Mouse (Mus musculus) lung, embryonic 16.5 days (tissue): ENCODE results near the gene Gapvd1. TPM values are rescaled to one million over a fixed set of nuclear protein-coding genes. Genes with fewer than 3 reads are reported as not detected.
"Not testable (repeated sequence)": the region's sequence is repeated elsewhere in the genome, so short reads cannot be mapped to it uniquely, and the experiment has no call there.

Experiments used
- ATAC-seq: fragments of 200-750 bp; cut with Nextera tagmentation; 2 replicates; pipeline ENCODE4 v1.8.0; 2017; ENCODE audit warnings: low read depth, mild to moderate bottlenecking, moderate library complexity
- H3K27ac ChIP-seq: fragments of 300-500 bp; sonication (generic); 2 replicates; pipeline ENCODE4 v1.5.1; 2014; ENCODE audit warnings: mild to moderate bottlenecking, control low read depth, low read length
- H3K27me3 ChIP-seq: fragments of 300-500 bp; sonication (generic); 2 replicates; pipeline ENCODE4 v1.6.1; 2014; ENCODE audit warnings: low read depth, low read length, mixed read lengths; ENCODE audit not compliant: control insufficient read depth, insufficient read depth
- H3K36me3 ChIP-seq: fragments of 300-500 bp; sonication (generic); 2 replicates; pipeline ENCODE4 v1.6.1; 2014; ENCODE audit warnings: low read length; ENCODE audit not compliant: control insufficient read depth, insufficient read depth
- H3K4me1 ChIP-seq: fragments of 300-500 bp; sonication (generic); replicated peaks from 2 replicates; pipeline ENCODE4 v1.6.1; 2014; ENCODE audit warnings: low read length, mixed read lengths; ENCODE audit not compliant: control insufficient read depth, insufficient read depth
- H3K4me2 ChIP-seq: fragments of 300-500 bp; sonication (generic); 2 replicates; pipeline ENCODE4 v1.6.1; 2014; ENCODE audit warnings: low read depth, low read length, control low read depth
- H3K4me3 ChIP-seq: fragments of 300-500 bp; sonication (generic); 2 replicates; pipeline ENCODE4 v1.5.1; 2014; ENCODE audit warnings: mild to moderate bottlenecking, low read length, control low read depth
- H3K9ac ChIP-seq: fragments of 300-500 bp; sonication (generic); 2 replicates; pipeline ENCODE4 v1.6.1; 2014; ENCODE audit warnings: low read length, control low read depth
- H3K9me3 ChIP-seq: fragments of 300-500 bp; sonication (generic); 2 replicates; pipeline ENCODE4 v1.6.1; 2016; ENCODE audit warnings: low read length; ENCODE audit not compliant: control insufficient read depth
- WGBS: fragments of 180-500 bp; shearing (Covaris S2); extraction: QIAGEN DNeasy Blood & Tissue Kit; methylation state at CpG from one replicate; pipeline ENCODE4 v1.1.7; 2014; 5-methylcytosine and 5-hydroxymethylcytosine counted together
- polyA plus RNA-seq: library from polyadenylated mRNA; unstranded; fragments of >200 nt; fragmentation: Nextera tagmentation; extraction: Ambion mirVana; gene quantifications from 2 replicates; pipeline ENCODE4 v1.2.1, GENCODE M21; 2015

Gene Gapvd1
- 78.3 and 86.3 TPM in 2 replicates for polyA plus RNA-seq

DNA sequence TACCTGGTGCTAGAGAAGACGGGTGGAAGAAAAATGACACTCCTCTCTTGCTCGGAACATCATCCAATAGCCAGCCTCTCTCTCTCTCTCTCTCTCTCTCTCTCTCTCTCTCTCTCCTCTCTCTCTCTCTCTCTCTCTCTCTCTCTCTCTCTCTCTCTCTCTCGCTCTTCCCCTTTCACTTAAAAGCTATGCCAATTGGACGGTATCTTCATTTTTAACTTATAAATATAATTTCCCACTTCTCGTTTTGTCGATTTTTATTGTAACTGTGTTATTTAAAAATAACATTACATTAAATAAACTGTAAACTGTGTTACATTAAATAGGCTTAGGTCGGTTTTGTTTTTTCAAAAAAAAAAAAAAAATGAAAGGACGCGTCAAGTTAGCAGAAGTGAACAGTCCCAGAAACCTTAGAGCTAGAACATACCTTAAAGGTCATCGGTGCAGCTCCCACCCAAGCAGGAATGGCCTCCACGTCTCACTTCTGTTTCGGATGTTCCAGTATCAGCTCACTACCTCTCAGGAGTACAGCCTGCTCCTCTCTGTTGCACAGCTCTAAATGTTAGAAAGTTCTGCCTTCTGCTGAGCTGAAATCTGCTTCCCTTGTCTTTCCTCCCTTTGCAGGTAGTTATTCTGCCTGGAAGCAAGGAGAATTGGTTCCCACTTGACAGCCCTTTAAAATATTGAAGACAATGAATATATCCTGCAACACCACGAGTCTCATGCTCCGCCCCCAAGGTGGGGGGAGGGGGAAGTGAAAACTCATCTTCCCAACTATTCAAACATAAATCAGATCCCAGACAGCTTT is at the start of gene Gapvd1:
TSS of gene Gapvd1 (minus strand) at position 682 of the 808 bp plus-strand sequence.
- Histone ChIP-seq H3K4me1 (peaks cover 15% of the 10 kb centered on the region), H3K4me2 (peak within 1 kb of the TSS; percentile 60), H3K9me3 (no peaks in the 10 kb centered on the region), H3K27ac (peak within 1 kb of the TSS; percentile 91), H3K27me3 (no peaks in the 10 kb centered on the region; the same call in 1 of the 2 replicates), H3K9ac (peak within 1 kb of the TSS; percentile 95), H3K4me3 (peak within 1 kb of the TSS; percentile 94), H3K36me3 (no peaks in the 10 kb centered on the region)
- ATAC-seq: no peak
- WGBS: under 1% methylated on average over 13 of the region's 14 CpGs

DNA sequence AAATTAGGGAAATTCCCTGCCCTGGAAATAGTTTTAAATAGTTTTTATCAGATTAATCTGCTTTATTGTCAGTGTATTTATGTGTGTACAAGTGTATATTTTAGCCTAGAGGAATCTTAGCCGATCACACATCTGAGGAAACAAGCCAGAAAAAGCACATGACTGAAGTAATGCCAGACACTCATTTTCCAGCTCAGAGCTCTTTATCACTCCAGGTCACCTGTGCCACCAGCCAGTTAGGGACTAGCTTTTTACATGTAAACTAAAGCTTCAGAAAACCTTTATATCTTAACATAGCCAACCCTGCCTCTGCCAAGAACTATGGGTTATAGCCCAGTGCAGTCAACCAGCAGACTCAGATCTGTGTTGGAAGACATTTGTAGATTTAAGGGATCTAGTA is 49.8 kb upstream of the Gapvd1 start:
- no peak overlapping the region for H3K4me2 ChIP-seq
- 78% methylated on average over 1 of the region's 1 CpGs for WGBS
- peaks cover 9% of the 10 kb centered on the region; the same call in 1 of the 2 replicates for H3K36me3 ChIP-seq
- no peak overlapping the region for H3K4me3 ChIP-seq
- H3K27ac ChIP-seq: no peak overlapping the region
- H3K9ac ChIP-seq: no peak overlapping the region
- H3K27me3 ChIP-seq: no peaks in the 10 kb centered on the region
- ATAC-seq: no peak
- H3K4me1 ChIP-seq: peaks cover 16% of the 10 kb centered on the region
- no peaks in the 10 kb centered on the region for H3K9me3 ChIP-seq

DNA sequence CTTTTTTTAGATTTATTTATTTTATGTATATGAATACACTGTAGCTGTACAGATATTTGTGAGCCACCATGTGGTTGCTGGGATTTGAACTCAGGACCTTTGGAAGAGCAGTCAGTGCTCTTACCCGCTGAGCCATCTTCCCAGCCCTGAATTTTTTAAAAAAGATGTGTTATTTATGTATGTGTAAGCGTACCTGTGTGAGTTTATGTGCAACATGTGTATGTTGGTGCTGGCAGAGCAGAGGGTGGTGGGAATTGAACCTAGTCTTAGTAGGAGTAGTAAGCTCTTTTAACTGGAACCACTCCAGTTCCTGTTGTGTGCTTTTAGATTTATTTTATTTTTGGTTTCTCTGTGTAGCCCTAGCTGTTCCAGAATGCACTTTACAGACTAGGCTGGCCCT is 49.1 kb upstream of the Gapvd1 start:
- WGBS: 96% methylated on average over 2 of the region's 2 CpGs
- no peak for ATAC-seq
- no peak overlapping the region for H3K27ac ChIP-seq

DNA sequence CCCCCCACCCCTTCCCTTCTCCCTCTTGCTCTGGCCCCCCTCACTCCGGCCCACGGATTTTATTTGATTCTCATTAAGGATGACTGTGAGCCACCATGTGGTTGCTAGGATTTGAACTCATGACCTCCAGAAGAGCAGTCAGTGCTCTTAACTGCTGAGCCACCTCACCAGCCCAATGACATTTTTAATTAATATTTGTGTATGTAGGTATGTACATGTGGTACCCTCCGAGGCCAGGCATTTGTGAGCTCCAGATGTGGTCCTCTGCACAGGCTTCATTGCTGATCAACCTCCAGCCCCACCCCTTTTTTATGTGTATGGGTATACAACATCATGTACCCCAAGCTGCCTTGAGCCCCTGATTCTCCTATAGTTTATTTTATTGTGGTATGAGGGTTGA is 48.7 kb upstream of the Gapvd1 start:
- peaks cover 20% of the 10 kb centered on the region for H3K4me1 ChIP-seq
- WGBS: 83% methylated on average over 3 of the region's 3 CpGs
- H3K27me3 ChIP-seq: no peaks in the 10 kb centered on the region
- no peak overlapping the region for H3K27ac ChIP-seq
- H3K4me2 ChIP-seq: peak overlapping the region; percentile 50
- 0 out of 2 replicates have a peak overlapping the region, but pooled peaks have one; percentile 6 for H3K4me3 ChIP-seq
- no peak for ATAC-seq
- no peak overlapping the region for H3K9ac ChIP-seq
- H3K9me3 ChIP-seq: no peaks in the 10 kb centered on the region
- peaks cover 7% of the 10 kb centered on the region; the same call in 1 of the 2 replicates for H3K36me3 ChIP-seq

More for the DNA sequence above, 49.1 kb upstream of the Gapvd1 start:
- H3K36me3 ChIP-seq: peaks cover 9% of the 10 kb centered on the region; the same call in 1 of the 2 replicates
- no peaks in the 10 kb centered on the region for H3K27me3 ChIP-seq
- no peaks in the 10 kb centered on the region for H3K9me3 ChIP-seq
- no peak overlapping the region for H3K4me3 ChIP-seq
- peaks cover 16% of the 10 kb centered on the region for H3K4me1 ChIP-seq
- H3K9ac ChIP-seq: no peak overlapping the region
- H3K4me2 ChIP-seq: no peak overlapping the region

DNA sequence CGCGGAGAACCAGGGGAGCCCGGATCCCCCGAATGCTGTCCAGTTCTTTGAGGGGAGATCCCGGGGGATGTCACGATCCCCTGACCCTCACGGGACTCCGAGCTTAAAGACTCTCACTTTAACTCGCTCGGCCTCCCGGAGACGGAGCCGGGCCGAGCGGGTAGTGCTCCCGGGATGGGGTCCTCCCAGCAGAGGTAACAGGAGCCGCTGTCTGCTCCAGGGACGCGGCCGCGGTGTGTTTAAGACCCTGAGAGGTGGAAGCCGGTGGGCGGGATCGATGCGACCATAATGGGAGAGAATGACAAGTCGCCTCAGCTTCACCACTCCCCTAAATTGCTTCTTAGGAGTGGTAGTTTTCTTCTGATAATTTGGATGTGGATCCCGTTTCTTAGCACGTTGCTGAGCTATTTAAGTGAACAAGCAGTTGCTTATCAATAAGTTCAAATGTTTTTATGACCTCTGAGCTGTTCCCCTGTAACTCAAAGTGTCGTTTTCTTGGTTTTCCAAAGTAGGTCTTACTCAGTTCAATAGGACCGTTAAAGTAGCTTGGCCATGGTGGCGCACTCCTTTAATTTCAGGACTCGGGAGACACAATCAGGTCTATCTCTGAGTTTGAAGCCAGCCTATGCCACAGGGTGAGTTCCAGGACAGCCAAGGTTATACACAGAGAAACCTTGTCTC is 47.7 kb upstream of the Gapvd1 start:
- not testable (repeated sequence) for H3K27me3 ChIP-seq, H3K36me3 ChIP-seq, H3K9me3 ChIP-seq
- ATAC-seq: peak; percentile 47
- H3K27ac ChIP-seq: peak overlapping the region; percentile 86
- peak overlapping the region; percentile 79 for H3K4me2 ChIP-seq
- peaks cover 20% of the 10 kb centered on the region for H3K4me1 ChIP-seq
- H3K4me3 ChIP-seq: peak overlapping the region; percentile 71
- peak overlapping the region; percentile 87 for H3K9ac ChIP-seq
- 0% methylated on average over 21 of the region's 32 CpGs for WGBS

DNA sequence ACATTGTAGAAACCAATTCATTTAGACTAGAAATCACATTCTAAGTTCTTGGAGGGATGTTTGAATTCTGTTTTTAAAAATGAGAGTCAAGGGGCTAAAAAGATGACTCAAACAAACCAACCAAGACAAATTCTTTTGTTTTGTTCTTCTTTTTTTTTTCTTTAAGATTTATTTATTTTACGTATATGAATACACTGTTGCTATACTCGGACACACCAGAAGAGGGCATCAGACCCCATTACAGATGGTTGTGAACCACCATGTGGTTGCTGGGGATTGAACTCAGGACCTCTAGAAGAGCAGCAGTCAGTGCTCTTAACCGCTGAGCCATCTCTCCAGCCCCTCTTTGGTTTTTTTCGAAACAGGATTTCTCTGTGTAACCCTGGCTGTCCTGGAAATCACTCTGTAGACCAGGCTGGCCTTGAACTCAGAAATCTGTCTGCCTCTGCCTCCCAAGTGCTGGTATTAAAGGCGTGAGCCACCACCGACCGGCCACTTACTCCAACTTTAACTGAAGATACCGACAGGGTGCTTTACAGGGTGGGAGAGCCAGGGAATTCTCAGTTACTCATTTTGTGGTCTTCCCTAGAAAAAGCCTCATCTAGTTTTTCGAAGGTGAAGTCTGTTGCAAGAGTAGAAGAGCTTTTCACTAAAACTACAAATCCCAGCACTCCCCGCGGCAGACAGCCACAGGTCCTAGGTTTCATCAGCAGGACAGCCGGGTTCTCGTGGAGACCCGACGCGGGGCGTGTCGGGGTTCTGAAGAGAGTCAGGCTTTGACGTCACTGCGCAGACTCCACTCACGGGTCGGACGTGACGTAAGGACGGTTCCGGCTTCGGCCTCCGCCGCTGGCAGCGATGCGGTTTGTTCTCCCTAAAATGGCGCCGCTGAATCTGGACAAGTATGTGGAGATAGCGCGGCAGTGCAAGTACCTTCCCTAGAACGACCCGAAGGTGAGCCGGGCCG is 46.8 kb upstream of the Gapvd1 start:
- H3K9ac ChIP-seq: peak overlapping the region; percentile 87
- no peaks in the 10 kb centered on the region for H3K27me3 ChIP-seq
- peak overlapping the region; percentile 48 for H3K4me2 ChIP-seq
- peak; percentile 97 for ATAC-seq
- H3K27ac ChIP-seq: peak overlapping the region; percentile 86
- peaks cover 20% of the 10 kb centered on the region for H3K4me1 ChIP-seq
- peaks cover 5% of the 10 kb centered on the region; the same call in 1 of the 2 replicates for H3K36me3 ChIP-seq
- peak overlapping the region; percentile 71 for H3K4me3 ChIP-seq
- WGBS: 4% methylated on average over 39 of the region's 39 CpGs
- H3K9me3 ChIP-seq: no peaks in the 10 kb centered on the region

DNA sequence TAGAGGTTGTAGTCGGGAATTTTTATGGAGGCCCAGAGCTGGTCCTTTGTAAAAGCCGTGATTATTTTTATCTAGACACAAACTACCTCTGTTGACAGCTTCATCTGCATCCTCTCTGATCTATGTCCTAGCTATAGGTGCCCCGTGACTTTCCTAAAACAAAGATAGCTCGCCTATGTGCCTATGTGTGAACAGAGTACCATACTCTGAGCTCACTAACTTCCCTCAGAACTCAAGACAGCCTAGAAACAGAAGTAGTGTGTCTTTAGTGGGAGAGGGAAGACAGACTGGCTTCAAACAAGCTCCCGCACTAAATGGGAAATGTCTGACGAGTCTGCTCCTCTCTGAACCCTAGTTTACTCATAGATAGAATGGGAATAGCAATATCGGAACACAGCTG is 45.3 kb upstream of the Gapvd1 start:
- ATAC-seq: no peak
- peak overlapping the region; percentile 69 for H3K4me2 ChIP-seq
- no peak overlapping the region for H3K9ac ChIP-seq
- H3K4me3 ChIP-seq: peak overlapping the region; percentile 83; the same call in 1 of the 2 replicates
- no peaks in the 10 kb centered on the region for H3K27me3 ChIP-seq
- peaks cover 5% of the 10 kb centered on the region; the same call in 1 of the 2 replicates for H3K36me3 ChIP-seq
- no peak overlapping the region for H3K27ac ChIP-seq
- 76% methylated on average over 7 of the region's 7 CpGs for WGBS
- H3K9me3 ChIP-seq: no peaks in the 10 kb centered on the region
- H3K4me1 ChIP-seq: peaks cover 20% of the 10 kb centered on the region

DNA sequence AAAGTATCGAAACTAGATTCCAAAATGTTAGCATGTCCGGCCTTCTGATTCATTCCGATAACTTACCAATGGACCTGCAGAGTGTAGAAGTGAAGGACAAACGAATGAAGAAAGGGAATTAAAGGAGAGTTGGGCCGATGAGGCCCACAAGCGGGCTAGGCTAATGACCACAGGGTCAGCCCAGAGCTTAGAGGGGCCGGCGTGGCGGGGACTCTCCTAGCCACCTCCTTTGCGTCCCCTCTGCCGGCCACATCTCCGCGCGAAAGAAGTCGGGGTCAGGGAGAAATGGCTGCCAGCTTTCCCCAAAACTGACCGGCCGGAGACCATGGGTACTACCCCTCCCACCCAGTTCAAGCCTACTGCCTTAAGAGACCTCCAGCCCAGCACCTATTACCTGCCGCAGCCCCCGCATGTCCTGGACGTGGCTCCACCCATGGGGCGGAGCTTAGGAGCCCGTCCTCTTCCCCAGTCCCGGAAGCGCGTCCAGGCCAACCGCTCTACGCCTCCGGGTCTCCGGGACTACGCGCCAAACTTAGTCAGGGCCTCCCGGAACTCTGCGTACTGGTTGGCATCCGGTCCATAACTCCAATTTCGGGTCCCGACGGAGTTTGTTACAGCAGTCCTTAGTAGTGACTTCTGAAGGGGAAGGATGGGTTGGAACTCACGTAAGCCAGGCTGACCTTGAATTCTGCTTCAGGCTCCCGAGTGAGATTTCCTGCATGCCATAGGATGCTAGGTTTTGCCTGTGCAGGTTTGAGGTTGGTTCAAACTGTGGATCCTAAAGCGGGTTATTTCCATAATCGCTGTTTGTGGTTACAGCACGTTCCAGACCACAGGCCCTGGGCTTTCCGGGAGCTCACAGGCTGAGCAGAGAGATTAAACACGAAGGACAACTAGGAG is 44.6 kb upstream of the Gapvd1 start, which contains the start of gene Rabepk:
TSS of gene Rabepk (minus strand) at position 556 of the 900 bp plus-strand sequence.
- Histone ChIP-seq H3K4me1 (peaks cover 20% of the 10 kb centered on the region), H3K9me3 (no peaks in the 10 kb centered on the region), H3K4me2 (peak within 1 kb of the TSS; percentile 69), H3K4me3 (peak within 1 kb of the TSS; percentile 83), H3K27me3 (no peaks in the 10 kb centered on the region), H3K36me3 (0 out of 2 replicates have a peak, but pooled peaks cover 2% of the 10 kb centered on the region), H3K27ac (peak within 1 kb of the TSS; percentile 89), H3K9ac (peak within 1 kb of the TSS; percentile 88)
- 2% methylated on average over 44 of the region's 44 CpGs for WGBS
- peak; percentile 83 for ATAC-seq
